Mouse (Mus musculus) hindbrain, postnatal 0 days (tissue): Measurements from ENCODE around the gene Apba1. TPM values are rescaled to one million over a fixed set of nuclear protein-coding genes. Genes with fewer than 3 reads are reported as not detected.

ENCODE experiments used
- ATAC-seq: fragments of 200-750 bp; cut with Nextera tagmentation; 2 replicates; pipeline ENCODE4 v1.8.0; 2017; ENCODE audit warnings: mild to moderate bottlenecking, moderate TSS enrichment, moderate library complexity
- DNase-seq: peaks from one replicate; pipeline ENCODE4 v3.0.0-alpha.2; 2015; ENCODE audit warnings: low spot score
- H3K27ac ChIP-seq: fragments of 300-500 bp; sonication (generic); 2 replicates; pipeline ENCODE4 v1.5.1; 2014; ENCODE audit warnings: mild to moderate bottlenecking
- H3K27me3 ChIP-seq: fragments of 300-500 bp; sonication (generic); 2 replicates; pipeline ENCODE4 v1.6.1; 2014; ENCODE audit warnings: low read length, mixed read lengths; ENCODE audit not compliant: insufficient read depth
- H3K36me3 ChIP-seq: fragments of 300-500 bp; sonication (generic); 2 replicates; pipeline ENCODE4 v1.6.1; 2014; ENCODE audit warnings: low read length, mixed read lengths; ENCODE audit not compliant: insufficient read depth
- H3K4me1 ChIP-seq: fragments of 300-500 bp; sonication (generic); 2 replicates; pipeline ENCODE4 v1.6.1; 2014; ENCODE audit warnings: antibody characterized with exemption, low read length, mixed read lengths; ENCODE audit not compliant: insufficient read depth
- H3K4me2 ChIP-seq: fragments of 300-500 bp; sonication (generic); 2 replicates; pipeline ENCODE4 v1.6.1; 2014; ENCODE audit warnings: low read depth, mild to moderate bottlenecking, low read length, moderate library complexity, mixed read lengths
- H3K4me3 ChIP-seq: fragments of 300-500 bp; sonication (generic); 2 replicates; pipeline ENCODE4 v1.5.1; 2014; ENCODE audit warnings: low read length
- H3K9ac ChIP-seq: fragments of 300-500 bp; sonication (generic); replicated peaks from 2 replicates; pipeline ENCODE4 v1.6.1; 2014; ENCODE audit warnings: mild to moderate bottlenecking, low read length, moderate library complexity, mixed read lengths
- H3K9me3 ChIP-seq: fragments of 300-500 bp; sonication (generic); 2 replicates; pipeline ENCODE4 v1.6.1; 2016; ENCODE audit warnings: low read length, mixed read lengths
- CTCF ChIP-seq: IDR thresholded peaks from 2 replicates; pipeline ENCODE4 v1.5.1; 2016; ENCODE audit warnings: antibody characterized with exemption, control low read depth, low read depth
- WGBS: fragments of 180-500 bp; shearing (Covaris S2); extraction: QIAGEN DNeasy Blood & Tissue Kit; methylation state at CpG from one replicate; pipeline ENCODE4 v1.1.7; 2014; 5-methylcytosine and 5-hydroxymethylcytosine counted together
- polyA plus RNA-seq: library from polyadenylated mRNA; unstranded; fragments of >200 nt; fragmentation: Nextera tagmentation; extraction: Ambion mirVana; gene quantifications from 2 replicates; pipeline ENCODE4 v1.2.1, GENCODE M21; 2015
- total RNA-seq: library from RNA; depleted of rRNA; stranded (reverse); fragments of >200 nt; gene quantifications from 2 replicates; pipeline ENCODE4 v1.2.3, GENCODE M21; 2014

Gene Apba1
- total and polyA plus RNA-seq, 2 experiments from 2014 or later: 15.5 to 173 TPM

DNA sequence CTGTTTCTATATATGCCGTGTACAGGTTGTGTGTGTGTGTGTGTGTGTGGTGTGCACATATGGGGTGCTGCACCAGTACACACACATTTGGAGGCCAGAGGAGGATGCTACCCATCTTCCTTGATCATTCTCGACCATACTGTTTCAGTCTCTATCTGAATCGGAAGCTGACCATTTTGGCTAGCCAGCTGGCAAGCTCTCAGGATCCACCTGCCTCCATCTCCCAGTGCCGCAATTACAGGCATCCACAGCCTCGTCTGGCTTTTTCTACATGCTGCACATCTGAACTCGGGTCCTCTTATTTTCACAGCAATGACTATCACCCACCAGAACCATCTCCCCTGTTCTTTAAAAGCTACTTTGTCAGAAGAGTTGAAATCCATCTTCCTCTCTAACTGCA, 132.7 kb downstream of the Apba1 start:
- WGBS: 76% methylated on average over 6 of the region's 6 CpGs

DNA sequence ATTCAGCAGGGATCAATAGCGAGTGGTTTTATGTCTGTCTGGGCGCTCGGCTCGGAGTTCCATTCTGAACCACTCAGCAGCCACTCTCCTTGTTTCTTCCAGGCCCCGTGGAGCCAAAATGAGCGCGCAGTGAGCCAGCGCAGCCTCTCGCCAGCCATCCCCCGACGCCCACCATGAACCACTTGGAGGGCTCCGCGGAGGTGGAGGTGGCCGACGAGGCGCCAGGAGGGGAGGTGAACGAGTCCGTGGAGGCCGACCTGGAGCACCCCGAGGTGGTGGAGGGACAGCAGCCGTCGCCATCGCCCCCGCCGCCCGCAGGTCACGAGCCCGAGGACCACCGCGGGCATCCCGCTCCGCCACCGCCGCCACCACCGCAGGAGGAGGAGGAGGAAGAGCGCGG, 133.9 kb downstream of the Apba1 start:
- H3K27me3 ChIP-seq: no peaks in the 10 kb centered on the region
- peaks cover 5% of the 10 kb centered on the region for H3K36me3 ChIP-seq
- DNase-seq (no peak), ATAC-seq (peak; percentile 10; the same call in 1 of the 2 replicates)
- H3K27ac ChIP-seq: peak overlapping the region; percentile 32; the same call in 1 of the 2 replicates
- no peak for TF ChIP-seq CTCF
- H3K4me3 ChIP-seq: peak overlapping the region; percentile 29
- no peaks in the 10 kb centered on the region for H3K9me3 ChIP-seq
- H3K9ac ChIP-seq: no peak overlapping the region
- H3K4me1 ChIP-seq: no peaks in the 10 kb centered on the region
- 28% methylated on average over 31 of the region's 37 CpGs for WGBS
- peak overlapping the region; percentile 47 for H3K4me2 ChIP-seq

More for the DNA sequence above, 132.7 kb downstream of the Apba1 start:
- Histone ChIP-seq H3K9ac (no peak overlapping the region), H3K36me3 (no peaks in the 10 kb centered on the region; the same call in 1 of the 2 replicates), H3K9me3 (no peaks in the 10 kb centered on the region), H3K4me2 (no peak overlapping the region), H3K27me3 (no peaks in the 10 kb centered on the region), H3K4me1 (no peaks in the 10 kb centered on the region), H3K4me3 (no peak overlapping the region), H3K27ac (no peak overlapping the region)
- no peak for TF ChIP-seq CTCF
- no peak for DNase-seq
- ATAC-seq: no peak

DNA sequence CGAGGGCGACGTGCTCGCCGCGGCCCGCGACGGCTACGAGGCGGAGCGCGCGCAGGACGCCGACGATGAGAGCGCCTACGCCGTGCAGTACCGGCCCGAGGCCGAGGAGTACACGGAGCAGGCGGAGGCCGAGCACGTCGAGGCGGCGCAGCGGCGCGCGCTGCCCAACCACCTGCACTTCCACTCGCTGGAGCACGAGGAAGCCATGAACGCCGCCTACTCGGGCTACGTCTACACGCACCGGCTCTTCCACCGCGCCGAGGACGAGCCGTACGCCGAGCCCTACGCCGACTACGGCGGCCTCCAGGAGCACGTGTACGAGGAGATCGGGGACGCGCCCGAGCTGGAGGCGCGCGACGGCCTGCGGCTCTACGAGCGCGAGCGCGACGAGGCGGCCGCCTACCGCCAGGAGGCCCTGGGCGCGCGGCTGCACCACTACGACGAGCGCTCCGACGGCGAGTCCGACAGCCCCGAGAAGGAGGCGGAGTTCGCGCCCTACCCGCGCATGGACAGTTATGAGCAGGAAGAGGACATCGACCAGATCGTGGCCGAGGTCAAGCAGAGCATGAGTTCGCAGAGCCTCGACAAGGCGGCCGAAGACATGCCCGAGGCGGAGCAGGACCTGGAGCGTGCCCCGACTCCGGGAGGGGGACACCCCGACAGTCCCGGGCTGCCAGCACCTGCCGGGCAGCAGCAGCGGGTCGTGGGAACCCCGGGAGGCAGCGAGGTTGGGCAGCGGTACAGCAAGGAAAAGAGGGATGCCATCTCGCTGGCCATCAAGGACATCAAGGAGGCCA, 134.6 kb downstream of the Apba1 start:
- Histone ChIP-seq H3K4me2 (peak overlapping the region; percentile 47), H3K36me3 (peaks cover 7% of the 10 kb centered on the region), H3K27me3 (no peaks in the 10 kb centered on the region), H3K4me1 (no peaks in the 10 kb centered on the region), H3K27ac (peak overlapping the region; percentile 32; the same call in 1 of the 2 replicates), H3K4me3 (peak overlapping the region; percentile 29), H3K9ac (no peak overlapping the region), H3K9me3 (no peaks in the 10 kb centered on the region)
- 21% methylated on average over 110 of the region's 110 CpGs for WGBS
- peak; percentile 85 for ATAC-seq
- DNase-seq: peak; percentile 77
- peak; percentile 17 for TF ChIP-seq CTCF

DNA sequence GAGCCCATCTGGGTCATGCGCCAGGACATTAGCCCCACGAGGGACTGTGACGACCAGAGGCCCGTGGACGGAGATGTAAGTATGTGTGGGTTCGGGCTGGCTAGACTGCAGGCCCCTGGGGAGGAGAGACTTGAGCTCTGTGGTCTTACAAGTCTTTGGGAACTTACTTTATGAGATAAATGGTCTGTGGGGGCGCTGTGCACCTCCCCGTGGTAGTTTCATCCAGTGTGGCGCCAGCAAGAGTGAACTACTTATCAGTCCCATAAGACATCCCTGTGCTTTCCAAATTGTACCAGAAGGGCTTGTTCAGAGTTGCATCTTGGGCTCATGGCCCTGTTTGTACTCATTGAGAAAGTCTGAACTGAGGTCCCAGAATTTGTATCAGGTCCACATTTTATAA, 135.3 kb downstream of the Apba1 start:
- Histone ChIP-seq H3K27ac (no peak overlapping the region), H3K4me2 (no peak overlapping the region), H3K9me3 (no peaks in the 10 kb centered on the region), H3K9ac (no peak overlapping the region), H3K4me1 (0 out of 2 replicates have a peak, but pooled peaks cover 2% of the 10 kb centered on the region), H3K27me3 (no peaks in the 10 kb centered on the region), H3K4me3 (no peak overlapping the region), H3K36me3 (peaks cover 7% of the 10 kb centered on the region)
- 0 out of 2 replicates have a peak, but pooled peaks have one; percentile 18 for TF ChIP-seq CTCF
- ATAC-seq (no peak; the same call in 1 of the 2 replicates), DNase-seq (no peak)
- WGBS: 69% methylated on average over 9 of the region's 9 CpGs

DNA sequence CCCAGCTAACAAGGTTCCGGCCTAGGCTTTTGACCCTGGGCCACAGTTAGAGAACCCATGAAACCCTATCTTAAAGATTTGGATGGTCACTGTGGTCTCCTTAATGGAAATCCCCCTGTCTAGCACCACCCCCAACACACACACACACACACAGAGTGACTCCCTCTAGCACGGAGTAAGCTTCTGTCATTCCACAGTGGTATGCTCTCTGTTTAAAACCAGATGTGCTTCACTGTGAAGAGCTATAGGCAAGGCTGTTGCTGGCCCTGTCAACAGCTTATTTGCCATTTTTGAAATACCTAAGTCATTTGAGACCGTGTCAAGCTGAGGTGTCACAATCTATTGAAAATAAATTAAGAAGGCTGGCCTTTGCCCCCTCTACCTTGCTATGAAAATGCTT, 136.1 kb downstream of the Apba1 start:
- DNase-seq (no peak), ATAC-seq (no peak)
- no peak for TF ChIP-seq CTCF
- Histone ChIP-seq H3K27ac (no peak overlapping the region), H3K9me3 (no peaks in the 10 kb centered on the region), H3K4me1 (0 out of 2 replicates have a peak, but pooled peaks cover 2% of the 10 kb centered on the region), H3K4me3 (no peak overlapping the region), H3K9ac (no peak overlapping the region), H3K36me3 (peaks cover 7% of the 10 kb centered on the region), H3K27me3 (no peaks in the 10 kb centered on the region), H3K4me2 (no peak overlapping the region)
- WGBS: 77% methylated on average over 3 of the region's 3 CpGs

DNA sequence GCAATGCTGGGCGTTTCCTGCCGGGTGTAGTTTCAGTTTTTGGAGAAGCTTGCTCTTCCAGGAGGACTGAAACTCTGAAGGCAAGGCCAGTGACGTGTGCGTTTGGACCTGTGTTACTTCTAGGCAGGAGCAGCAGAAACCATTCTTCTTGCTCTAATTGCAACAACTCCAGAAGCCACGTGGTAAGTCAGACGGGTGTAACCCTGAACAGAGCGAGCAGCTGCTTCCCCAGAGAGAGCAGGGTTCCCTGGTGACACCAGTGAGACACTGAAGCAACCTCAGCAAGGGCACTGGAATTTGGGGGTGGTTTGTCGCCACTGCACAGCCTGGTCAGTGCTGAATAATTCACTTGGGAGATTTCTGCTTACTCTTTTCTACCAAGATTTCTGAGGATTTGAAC, 138.2 kb downstream of the Apba1 start:
- TF ChIP-seq CTCF: no peak
- Histone ChIP-seq H3K27me3 (no peaks in the 10 kb centered on the region), H3K4me2 (no peak overlapping the region), H3K4me3 (no peak overlapping the region), H3K9ac (no peak overlapping the region), H3K4me1 (0 out of 2 replicates have a peak, but pooled peaks cover 2% of the 10 kb centered on the region), H3K9me3 (no peaks in the 10 kb centered on the region), H3K36me3 (peaks cover 7% of the 10 kb centered on the region), H3K27ac (no peak overlapping the region)
- DNase-seq: no peak
- 62% methylated on average over 8 of the region's 8 CpGs for WGBS
- no peak for ATAC-seq

DNA sequence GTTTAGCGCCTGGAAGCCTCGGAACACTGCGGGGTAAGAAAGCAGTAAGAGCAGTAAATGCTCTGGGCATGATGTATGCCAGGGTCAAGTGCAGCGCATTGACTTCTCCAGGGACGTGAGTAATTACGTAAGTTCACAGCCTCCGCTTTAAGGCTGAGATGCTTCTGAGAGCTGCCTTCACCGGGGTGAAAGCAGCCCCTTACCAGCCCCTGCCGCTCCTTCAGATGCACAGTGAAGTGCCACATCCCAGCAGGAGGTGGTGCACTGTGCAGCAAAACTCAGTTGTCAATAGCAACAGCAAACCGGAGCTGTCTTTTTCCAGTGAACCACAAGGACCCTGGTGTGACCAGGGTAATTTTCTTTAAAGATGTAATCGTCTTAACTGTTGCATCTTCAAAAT, 139.8 kb downstream of the Apba1 start:
- H3K4me2 ChIP-seq: no peak overlapping the region
- no peaks in the 10 kb centered on the region for H3K9me3 ChIP-seq
- H3K36me3 ChIP-seq: peaks cover 7% of the 10 kb centered on the region
- ATAC-seq (peak; percentile 64; the same call in 1 of the 2 replicates), DNase-seq (peak; percentile 73)
- 32% methylated on average over 11 of the region's 11 CpGs for WGBS
- no peaks in the 10 kb centered on the region for H3K27me3 ChIP-seq
- no peak overlapping the region for H3K9ac ChIP-seq
- 0 out of 2 replicates have a peak, but pooled peaks cover 2% of the 10 kb centered on the region for H3K4me1 ChIP-seq
- 0 out of 2 replicates have a peak overlapping the region, but pooled peaks have one; percentile 15 for H3K27ac ChIP-seq
- peak; percentile 40; the same call in 1 of the 2 replicates for TF ChIP-seq CTCF
- H3K4me3 ChIP-seq: no peak overlapping the region
